ENCODE assay signal across 8 mouse cellular contexts in the genomic region with DNA sequence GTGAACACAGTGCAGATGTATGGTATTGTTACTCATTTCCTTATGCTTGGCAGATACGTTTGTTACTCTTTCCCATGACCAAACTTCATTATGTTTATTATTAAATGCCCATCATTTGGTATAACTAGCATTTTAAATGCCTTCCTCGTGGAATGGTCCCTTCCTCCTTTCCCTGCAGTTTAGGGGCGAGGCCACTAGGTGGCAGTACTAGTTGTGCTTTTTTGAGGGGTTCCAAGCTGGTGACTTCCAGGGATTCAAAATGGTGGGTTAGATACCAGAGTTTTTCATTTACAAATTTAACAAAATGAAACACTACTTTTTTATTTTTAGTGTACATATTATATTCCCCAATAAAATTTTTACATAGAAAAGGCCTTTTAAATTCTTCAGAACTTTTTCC.
DNase-seq lines count a peak whose midpoint lies in the region; ATAC-seq and TF ChIP-seq lines count a peak whose summit lies in the region.

No protein-coding gene starts in this region.

- no peak overlapping the region for H3K4me3 ChIP-seq in cerebellum, adult 2 months (replicated peaks; ENCODE audit: insufficient read depth, low read depth, low read length)
- no peak overlapping the region for H3K4me3 ChIP-seq in liver, adult 2 months (ENCODE audit: insufficient read depth, low read depth, low read length)

- peaks cover 67% of the 10 kb centered on the region for H3K36me3 ChIP-seq in liver, adult 2 months (ENCODE audit: control insufficient read depth, insufficient read depth, low read length)

- DNase-seq in CD4-positive, CD25-positive, alpha-beta regulatory T cell, adult 2 months (ENCODE audit: low read depth, low spot score): peak; percentile 65
- DNase-seq in ovary, postnatal 14 days (ENCODE audit: low spot score): peak; percentile 52
- no peak for DNase-seq in ovary, adult 18-20 months (ENCODE audit: low spot score)
- DNase-seq in cerebellum, adult 2 months: peak; percentile 47 to 62
- DNase-seq in heart, postnatal 14 days: peak; percentile 70 to 81
- DNase-seq in liver, adult 2 months (ENCODE audit: extremely low read depth, low read depth, low spot score): peak; percentile 25
- peak; percentile 46 for DNase-seq in retina, postnatal 7 days (ENCODE audit: low read depth, low spot score)

- no peaks in the 10 kb centered on the region for H3K79me2 ChIP-seq in liver, adult 2 months (ENCODE audit: control insufficient read depth, insufficient read depth, low read length)

- ATAC-seq in CD4-positive, CD25-positive, alpha-beta regulatory T cell, adult 4 months: no peak

- 34% methylated on average over 3 of the region's 3 CpGs for WGBS in cerebellum, adult 2 months
- 42% methylated on average over 3 of the region's 3 CpGs for WGBS in liver, adult 2 months

- TF ChIP-seq POLR2A in cerebellum, adult 2 months (IDR thresholded peaks at IDR 0.05; ENCODE audit: borderline replicate concordance, insufficient read depth, low read length): no peak
- no peak for TF ChIP-seq POLR2A in liver, adult 2 months (IDR thresholded peaks at IDR 0.05; ENCODE audit: extremely low read depth, insufficient read depth, low read length)

- H3K27ac ChIP-seq in cerebellum, adult 2 months (ENCODE audit: insufficient read depth, low read length): no peak overlapping the region
- H3K27ac ChIP-seq in liver, adult 2 months (replicated peaks; ENCODE audit: insufficient read depth, low read depth, low read length): no peak overlapping the region

- no peaks in the 10 kb centered on the region for H3K4me1 ChIP-seq in cerebellum, adult 2 months (ENCODE audit: control insufficient read depth, insufficient read depth, low read length)
- H3K4me1 ChIP-seq in liver, adult 2 months (ENCODE audit: control insufficient read depth, insufficient read depth, low read length): no peaks in the 10 kb centered on the region

- TF ChIP-seq CTCF in cerebellum, adult 2 months (IDR thresholded peaks at IDR 0.05; ENCODE audit: borderline replicate concordance, insufficient read depth, low read depth, low read length): peak; percentile 74; the same call in 1 of the 2 replicates
- TF ChIP-seq CTCF in liver, adult 2 months (IDR thresholded peaks at IDR 0.05; ENCODE audit: low read depth, low read length): peak; percentile 71; the same call in 1 of the 2 replicates

- intact Hi-C loops in heart, postnatal 14 days (cut with DNase I): no loop called here

- no peaks in the 10 kb centered on the region for H3K27me3 ChIP-seq in cerebellum, adult 2 months (ENCODE audit: control insufficient read depth, insufficient read depth, low read length)
- H3K27me3 ChIP-seq in liver, adult 2 months (ENCODE audit: control insufficient read depth, insufficient read depth, low read length): no peaks in the 10 kb centered on the region

- no peak overlapping the region for H3K9ac ChIP-seq in liver, adult 2 months (ENCODE audit: low read depth, low read length)
